Mouse (Mus musculus): ENCODE measurements around the gene Ak3. TPM values are rescaled to one million over a fixed set of nuclear protein-coding genes. Genes with fewer than 3 reads are reported as not detected.

Ak3 gene
- polyA plus RNA-seq, 1 experiment from 2014 or later, result 65.4 TPM

Other genes starting within 250 kb of the Ak3 start
- gene Slc1a1, start 212.9 kb downstream of the Ak3 start, polyA plus RNA-seq (2016; fragmentation: Nextera tagmentation; extraction: Ambion mirVana), result 0.42 and 1.2 TPM in 2 replicates
- 5.2 and 5.6 TPM in 2 replicates for gene Plpp6, start 84.0 kb downstream of the Ak3 start, polyA plus RNA-seq (2016; fragmentation: Nextera tagmentation; extraction: Ambion mirVana)
- 0.15 and 0.78 TPM in 2 replicates for gene 4430402I18Rik, start 80.2 kb downstream of the Ak3 start, polyA plus RNA-seq (2016; fragmentation: Nextera tagmentation; extraction: Ambion mirVana)
- 37.0 and 38.6 TPM in 2 replicates for gene Cdc37l1, start 57.6 kb downstream of the Ak3 start, polyA plus RNA-seq (2016; fragmentation: Nextera tagmentation; extraction: Ambion mirVana)
- 57.5 and 70.4 TPM in 2 replicates for gene Rcl1, start 53.4 kb upstream of the Ak3 start, polyA plus RNA-seq (2016; fragmentation: Nextera tagmentation; extraction: Ambion mirVana)
- 6.9 and 7.0 TPM in 2 replicates for gene Jak2, start 203.9 kb upstream of the Ak3 start, polyA plus RNA-seq (2016; fragmentation: Nextera tagmentation; extraction: Ambion mirVana)